Mouse (Mus musculus): ENCODE data around the gene Edem3.
"Not testable (repeated sequence)": the region's sequence is repeated elsewhere in the genome, so short reads cannot be mapped to it uniquely, and the experiment has no call there.

Edem3 gene

DNA sequence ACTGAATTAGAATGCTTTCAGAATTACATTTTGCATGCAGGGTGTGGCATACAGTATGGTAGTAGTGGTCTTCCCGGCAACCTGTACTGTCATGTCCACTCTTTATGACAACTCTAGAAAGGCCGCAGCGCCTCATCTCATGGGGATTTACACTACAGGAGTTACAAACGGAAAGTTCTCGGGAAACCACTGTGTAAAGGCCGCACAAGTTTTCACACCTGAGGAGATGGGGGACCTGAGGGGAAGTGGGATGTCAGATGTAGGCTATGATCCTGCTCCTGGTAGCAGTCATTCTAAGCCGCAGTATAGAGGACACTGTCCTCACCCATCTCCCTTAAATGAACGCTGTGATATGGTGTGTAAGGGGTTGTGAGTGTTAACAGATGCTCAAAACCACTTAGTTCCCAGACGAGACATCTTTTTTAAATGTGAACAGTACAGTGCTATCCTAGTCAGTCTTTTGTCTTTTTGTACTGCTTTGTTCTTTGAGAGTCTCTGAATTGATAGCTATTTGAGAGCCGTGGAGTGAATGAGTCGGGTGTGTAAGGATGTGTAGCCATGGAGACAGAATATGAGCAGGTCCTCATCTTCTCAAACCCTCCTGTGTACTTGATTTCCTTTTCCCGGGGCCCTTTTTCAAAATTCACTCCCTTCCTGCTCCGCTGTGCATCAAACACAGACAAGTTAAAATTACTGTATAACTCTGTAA, 57.0 kb downstream of the Edem3 start:
- no peak for DNase-seq

DNA sequence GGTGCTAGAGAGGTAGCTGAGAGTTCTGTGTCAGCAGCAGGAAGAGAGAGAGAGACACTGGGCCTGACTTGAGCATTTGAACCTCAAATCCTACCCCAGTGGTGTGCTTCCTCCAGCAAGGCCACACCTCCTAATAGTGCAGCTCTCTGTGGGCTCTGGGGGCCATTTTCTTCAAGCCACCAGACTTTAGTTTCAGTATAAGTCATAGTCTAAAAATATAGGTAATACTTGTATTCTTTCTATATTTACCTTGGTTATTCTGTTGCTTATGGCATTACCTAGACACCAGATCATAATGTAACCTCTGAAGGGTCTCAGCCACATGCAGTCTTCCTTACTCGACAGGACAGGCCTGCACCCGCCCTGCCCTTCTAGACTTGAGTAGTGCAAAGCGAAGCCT, 60.9 kb downstream of the Edem3 start:
- DNase-seq: no peak

GRCm38 (mm10) chr1:151819190-151819589, 64.0 kb downstream of the Edem3 start:
- no peak for DNase-seq

DNA sequence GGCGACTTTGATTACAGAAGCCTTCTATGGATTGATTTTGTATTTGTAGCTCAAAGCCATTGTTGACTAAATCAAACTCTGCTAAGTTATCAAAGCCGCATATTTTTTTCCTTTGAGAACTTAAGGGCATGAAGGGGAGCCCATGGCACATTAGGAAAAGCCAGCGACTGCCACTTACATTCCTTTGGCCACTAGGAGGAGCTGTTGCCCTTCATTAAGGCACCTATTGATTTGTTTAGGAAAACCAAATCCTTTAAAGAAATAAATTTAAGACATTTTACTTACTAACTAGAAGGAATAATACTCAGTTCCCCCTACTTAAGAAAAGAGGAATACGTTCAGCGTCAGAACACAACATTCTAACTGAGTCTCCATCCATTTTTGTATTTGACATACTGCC, 65.3 kb downstream of the Edem3 start:
- DNase-seq: peak; percentile 65 to 68

GRCm38 (mm10) chr1:151825065-151825464, 69.9 kb downstream of the Edem3 start:
- no peak for DNase-seq

- DNase-seq: no peak
These were observed 76.6 kb downstream of the Edem3 start for GRCm38 (mm10) chr1:151831791-151832190.

- DNase-seq: no peak
These were observed 80.1 kb downstream of the Edem3 start for GRCm38 (mm10) chr1:151835261-151835660.

- DNase-seq: not testable (repeated sequence)
These were observed 85.2 kb downstream of the Edem3 start for GRCm38 (mm10) chr1:151840345-151840744.

DNA sequence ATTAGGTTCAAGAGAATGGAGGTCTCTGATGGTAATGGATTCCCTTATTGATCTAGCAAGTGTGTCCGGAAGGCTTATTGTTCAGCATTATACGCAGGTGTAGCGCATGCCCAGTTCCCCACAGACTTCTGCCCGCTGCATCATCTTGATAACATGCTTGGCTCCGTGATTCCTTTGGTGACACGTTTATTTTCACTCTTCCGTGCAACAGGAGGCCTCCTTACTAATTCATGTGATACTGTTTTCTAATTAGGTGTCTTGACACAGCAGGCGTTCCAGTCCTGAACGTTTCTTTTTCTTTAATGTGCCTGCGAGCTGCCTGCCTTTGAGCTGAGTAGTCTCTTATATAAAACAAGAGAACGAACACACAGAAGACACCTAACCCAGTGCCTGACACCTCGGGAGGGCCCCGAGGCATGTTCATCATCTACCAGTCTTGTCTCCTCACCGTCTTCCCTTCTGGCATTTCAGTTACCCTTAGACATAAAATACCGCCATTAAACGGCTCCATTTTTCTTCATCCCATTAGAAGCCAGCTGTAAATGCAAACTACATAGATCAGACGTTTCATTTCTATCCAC, 90.2 kb downstream of the Edem3 start:
- DNase-seq: no peak

- DNase-seq: no peak
These were observed 91.0 kb downstream of the Edem3 start for GRCm38 (mm10) chr1:151845926-151846782.

- DNase-seq: no peak
These were observed 93.1 kb downstream of the Edem3 start for GRCm38 (mm10) chr1:151848286-151848685.

- no peak for DNase-seq
These were observed 94.9 kb downstream of the Edem3 start for GRCm38 (mm10) chr1:151849993-151850608.

- no peak for DNase-seq
These were observed 96.1 kb downstream of the Edem3 start for GRCm38 (mm10) chr1:151851051-151851848.

GRCm38 (mm10) chr1:151851976-151852375, 96.8 kb downstream of the Edem3 start:
- no peak for DNase-seq

DNA sequence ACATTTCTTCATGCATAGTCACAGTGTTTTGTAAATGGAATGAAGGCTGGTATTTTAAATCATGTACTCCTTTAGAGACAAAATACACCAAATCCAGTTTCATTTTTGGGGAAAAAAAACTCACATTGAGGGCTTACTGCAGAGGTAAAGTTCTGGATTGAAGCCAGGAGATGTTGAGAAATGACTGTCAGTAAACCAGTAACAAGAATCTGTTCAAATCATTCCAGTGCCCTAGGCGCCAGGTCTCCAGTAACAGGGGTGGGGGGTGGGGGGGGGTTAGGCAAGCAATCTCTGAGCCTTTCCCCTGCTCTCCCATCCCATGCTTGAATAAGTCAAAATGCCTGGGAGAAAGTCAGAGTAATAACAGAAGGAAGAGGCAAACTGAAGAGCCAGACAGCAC, 100.4 kb downstream of the Edem3 start:
- DNase-seq: no peak

GRCm38 (mm10) chr1:151858474-151858873, 103.3 kb downstream of the Edem3 start:
- no peak for DNase-seq

- DNase-seq: no peak
These were observed 106.3 kb downstream of the Edem3 start for GRCm38 (mm10) chr1:151861334-151861995.

DNA sequence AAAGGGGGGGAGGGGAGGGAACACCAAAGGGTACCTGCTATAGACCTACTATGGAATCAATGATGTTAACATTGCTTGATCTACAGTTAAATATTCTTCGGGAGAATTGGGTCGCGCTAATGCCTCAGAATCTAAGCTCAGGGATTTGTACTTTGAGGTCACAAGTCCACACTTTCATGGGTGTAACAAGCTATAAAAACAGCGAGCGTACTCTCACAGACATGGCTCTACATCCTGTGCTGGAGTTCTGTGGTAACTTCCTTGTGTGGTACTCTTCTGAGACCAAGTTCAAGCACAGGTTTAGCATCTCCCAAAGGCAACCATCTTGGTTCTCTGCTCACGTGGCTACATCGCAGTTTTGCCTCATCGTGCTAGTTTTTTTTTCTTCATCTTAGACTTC, 106.9 kb downstream of the Edem3 start:
- DNase-seq: no peak

GRCm38 (mm10) chr1:151863135-151863796, 108.1 kb downstream of the Edem3 start:
- DNase-seq: no peak

DNA sequence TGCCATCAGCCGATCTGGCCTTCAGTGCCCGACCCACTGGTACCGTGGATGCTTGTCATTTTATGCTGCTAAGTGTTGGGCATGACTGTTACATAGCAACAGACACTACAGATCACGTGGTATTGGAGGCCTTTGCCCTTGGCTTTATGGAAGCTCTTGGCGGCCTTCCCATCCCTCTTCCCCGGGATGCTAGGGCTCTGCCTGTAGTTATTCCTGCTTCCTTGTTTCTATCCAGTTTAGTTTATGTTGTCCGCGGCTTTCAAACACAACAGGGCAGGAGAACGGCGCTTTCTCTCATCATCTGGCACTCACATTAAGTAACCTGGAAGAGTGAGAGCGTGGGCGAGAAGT, 108.6 kb downstream of the Edem3 start:
- no peak for DNase-seq

DNA sequence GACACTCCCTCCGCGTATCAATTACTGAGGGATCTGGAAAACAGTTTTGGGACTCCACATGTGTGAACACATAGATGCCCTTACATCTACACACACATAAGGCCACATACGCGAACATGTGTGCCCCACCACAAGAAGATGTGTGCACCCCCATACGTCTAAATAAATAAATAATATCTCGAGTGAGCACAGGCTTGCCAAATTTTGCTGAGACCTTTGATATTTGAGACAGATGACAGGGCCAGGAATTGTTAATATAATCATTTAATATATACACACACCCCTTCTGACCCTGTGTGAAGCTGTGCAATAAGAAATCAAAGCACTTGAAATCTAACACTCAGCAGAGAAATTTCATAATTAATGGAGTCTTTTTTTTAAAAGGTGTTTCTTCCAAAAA, 109.2 kb downstream of the Edem3 start:
- no peak for DNase-seq

All from B cell, adult 2 months (primary cell).